Mouse (Mus musculus) brain, embryonic 14.5 days (tissue): ENCODE results near the gene Mixl1. TPM values are rescaled to one million over a fixed set of nuclear protein-coding genes. Genes with fewer than 3 reads are reported as not detected.

Source experiments
- DNase-seq: peaks from one replicate; pipeline ENCODE4 v3.0.0-alpha.2; 2011; ENCODE audit warnings: low read depth
- CTCF ChIP-seq: fragments of 200-500 bp; IDR thresholded peaks from 2 replicates; pipeline ENCODE4 v1.5.1; 2012; ENCODE audit warnings: inconsistent platforms, mild to moderate bottlenecking, moderate library complexity, borderline replicate concordance; ENCODE audit not compliant: insufficient read depth, insufficient read length; ENCODE audit errors: extremely low read depth
- polyA plus RNA-seq: library from polyadenylated mRNA; depleted of rRNA; stranded (reverse); fragments of >200 nt; gene quantifications from 2 replicates; pipeline ENCODE4 v1.2.3, GENCODE M21; 2012; rRNA removed

Gene Mixl1
- polyA plus RNA-seq, 1 experiment = 0.05 TPM

- no peak for TF ChIP-seq CTCF
- no peak for DNase-seq
Observed at GRCm38 (mm10) chr1:180691284-180691683, 5.5 kb downstream of the Mixl1 start.

Other genes starting within 250 kb of the Mixl1 start
- gene Stum, start 213.5 kb downstream of the Mixl1 start, polyA plus RNA-seq = 10.2 and 11.6 TPM in 2 replicates
- 105 and 115 TPM in 2 replicates for gene Parp1, start 128.1 kb downstream of the Mixl1 start, polyA plus RNA-seq
- 10.2 and 13.9 TPM in 2 replicates for gene Lin9, start 55.9 kb downstream of the Mixl1 start, polyA plus RNA-seq
- 28.8 and 36.1 TPM in 2 replicates for gene Acbd3, start 29.0 kb upstream of the Mixl1 start, polyA plus RNA-seq
- 2,000 and 2,211 TPM in 2 replicates for gene H3f3a, start 116.9 kb upstream of the Mixl1 start, polyA plus RNA-seq
- gene Sde2, start 154.1 kb upstream of the Mixl1 start, polyA plus RNA-seq = 22.0 and 25.5 TPM in 2 replicates
- 1.4 and 2.0 TPM in 2 replicates for gene Lefty2, start 196.1 kb upstream of the Mixl1 start, polyA plus RNA-seq
- 45.7 and 65.9 TPM in 2 replicates for gene Pycr2, start 207.3 kb upstream of the Mixl1 start, polyA plus RNA-seq
- 1.1 and 1.3 TPM in 2 replicates for gene Lefty1, start 238.0 kb upstream of the Mixl1 start, polyA plus RNA-seq
- 3.3 and 3.6 TPM in 2 replicates for gene Tmem63a, start 245.3 kb upstream of the Mixl1 start, polyA plus RNA-seq